Mouse (Mus musculus): ENCODE results near the gene Casz1. TPM values are rescaled to one million over a fixed set of nuclear protein-coding genes. Genes with fewer than 3 reads are reported as not detected.

Gene Casz1
- polyA plus RNA-seq, 1 experiment, result 120 TPM

GRCm38 (mm10) chr4:148984701-148985540 lies 180.7 kb downstream of the Casz1 start:
- peaks cover 16% of the 10 kb centered on the region for H3K36me3 ChIP-seq (ENCODE audit: control insufficient read depth, insufficient read depth, low read length)
- H3K27me3 ChIP-seq (ENCODE audit: control insufficient read depth, insufficient read depth, low read length), result no peaks in the 10 kb centered on the region
- no peak overlapping the region for H3K27ac ChIP-seq (ENCODE audit: insufficient read depth, low read depth, low read length)
- TF ChIP-seq POLR2A (IDR thresholded peaks at IDR 0.05; ENCODE audit: low read depth, low read length) (no peak), CTCF (IDR thresholded peaks at IDR 0.05; ENCODE audit: extremely low read depth, insufficient read length, insufficient replicate concordance, low read depth, low read length) (no peak)
- WGBS, result 90% methylated on average over 19 of the region's 19 CpGs
- no peaks in the 10 kb centered on the region for H3K4me1 ChIP-seq (ENCODE audit: control insufficient read depth, insufficient read depth, insufficient read length, low read length)
- no peak overlapping the region for H3K4me3 ChIP-seq (ENCODE audit: low read depth, low read length)

- Histone ChIP-seq H3K36me3 (ENCODE audit: control insufficient read depth, insufficient read depth, low read length) (peaks cover 16% of the 10 kb centered on the region), H3K27ac (ENCODE audit: insufficient read depth, low read depth, low read length) (no peak overlapping the region), H3K4me1 (ENCODE audit: control insufficient read depth, insufficient read depth, insufficient read length, low read length) (no peaks in the 10 kb centered on the region), H3K27me3 (ENCODE audit: control insufficient read depth, insufficient read depth, low read length) (no peaks in the 10 kb centered on the region), H3K4me3 (ENCODE audit: low read depth, low read length) (no peak overlapping the region)
- 76% methylated on average over 24 of the region's 24 CpGs for WGBS
- no peak for TF ChIP-seq POLR2A (IDR thresholded peaks at IDR 0.05; ENCODE audit: low read depth, low read length)
- TF ChIP-seq CTCF (IDR thresholded peaks at IDR 0.05; ENCODE audit: extremely low read depth, insufficient read length, insufficient replicate concordance, low read depth, low read length), result no peak
Measured at GRCm38 (mm10) chr4:148985541-148986476, 181.6 kb downstream of the Casz1 start.

GRCm38 (mm10) chr4:148990038-148990437 lies 185.8 kb downstream of the Casz1 start:
- 67% methylated on average over 2 of the region's 2 CpGs for WGBS
- Histone ChIP-seq H3K27me3 (ENCODE audit: control insufficient read depth, insufficient read depth, low read length) (no peaks in the 10 kb centered on the region), H3K27ac (ENCODE audit: insufficient read depth, low read depth, low read length) (no peak overlapping the region), H3K4me3 (ENCODE audit: low read depth, low read length) (no peak overlapping the region), H3K36me3 (ENCODE audit: control insufficient read depth, insufficient read depth, low read length) (peaks cover 2% of the 10 kb centered on the region; the same call in 1 of the 2 replicates), H3K4me1 (ENCODE audit: control insufficient read depth, insufficient read depth, insufficient read length, low read length) (no peaks in the 10 kb centered on the region)
- TF ChIP-seq POLR2A (IDR thresholded peaks at IDR 0.05; ENCODE audit: low read depth, low read length), result no peak
- TF ChIP-seq CTCF (IDR thresholded peaks at IDR 0.05; ENCODE audit: extremely low read depth, insufficient read length, insufficient replicate concordance, low read depth, low read length), result no peak

GRCm38 (mm10) chr4:148993948-148994347 lies 189.7 kb downstream of the Casz1 start:
- Histone ChIP-seq H3K27me3 (ENCODE audit: control insufficient read depth, insufficient read depth, low read length) (no peaks in the 10 kb centered on the region), H3K36me3 (ENCODE audit: control insufficient read depth, insufficient read depth, low read length) (peaks cover 2% of the 10 kb centered on the region; the same call in 1 of the 2 replicates), H3K4me3 (ENCODE audit: low read depth, low read length) (no peak overlapping the region), H3K4me1 (ENCODE audit: control insufficient read depth, insufficient read depth, insufficient read length, low read length) (no peaks in the 10 kb centered on the region), H3K27ac (ENCODE audit: insufficient read depth, low read depth, low read length) (no peak overlapping the region)
- WGBS, result 53% methylated on average over 5 of the region's 5 CpGs
- TF ChIP-seq CTCF (IDR thresholded peaks at IDR 0.05; ENCODE audit: extremely low read depth, insufficient read length, insufficient replicate concordance, low read depth, low read length) (no peak), POLR2A (IDR thresholded peaks at IDR 0.05; ENCODE audit: low read depth, low read length) (no peak)

GRCm38 (mm10) chr4:149000746-149001145 lies 196.5 kb downstream of the Casz1 start:
- Histone ChIP-seq H3K36me3 (ENCODE audit: control insufficient read depth, insufficient read depth, low read length) (peaks cover 2% of the 10 kb centered on the region; the same call in 1 of the 2 replicates), H3K27ac (ENCODE audit: insufficient read depth, low read depth, low read length) (no peak overlapping the region), H3K4me3 (ENCODE audit: low read depth, low read length) (no peak overlapping the region), H3K27me3 (ENCODE audit: control insufficient read depth, insufficient read depth, low read length) (no peaks in the 10 kb centered on the region), H3K4me1 (ENCODE audit: control insufficient read depth, insufficient read depth, insufficient read length, low read length) (peaks cover 2% of the 10 kb centered on the region)
- WGBS, result 96% methylated on average over 6 of the region's 6 CpGs
- TF ChIP-seq POLR2A (IDR thresholded peaks at IDR 0.05; ENCODE audit: low read depth, low read length) (no peak), CTCF (IDR thresholded peaks at IDR 0.05; ENCODE audit: extremely low read depth, insufficient read length, insufficient replicate concordance, low read depth, low read length) (no peak)

GRCm38 (mm10) chr4:149001515-149001914 lies 197.3 kb downstream of the Casz1 start:
- no peak overlapping the region for H3K27ac ChIP-seq (ENCODE audit: insufficient read depth, low read depth, low read length)
- no peaks in the 10 kb centered on the region for H3K27me3 ChIP-seq (ENCODE audit: control insufficient read depth, insufficient read depth, low read length)
- H3K4me1 ChIP-seq (ENCODE audit: control insufficient read depth, insufficient read depth, insufficient read length, low read length), result peaks cover 2% of the 10 kb centered on the region
- WGBS, result 78% methylated on average over 5 of the region's 5 CpGs
- H3K4me3 ChIP-seq (ENCODE audit: low read depth, low read length), result no peak overlapping the region
- H3K36me3 ChIP-seq (ENCODE audit: control insufficient read depth, insufficient read depth, low read length), result peaks cover 2% of the 10 kb centered on the region; the same call in 1 of the 2 replicates
- TF ChIP-seq POLR2A (IDR thresholded peaks at IDR 0.05; ENCODE audit: low read depth, low read length), result no peak
- no peak for TF ChIP-seq CTCF (IDR thresholded peaks at IDR 0.05; ENCODE audit: extremely low read depth, insufficient read length, insufficient replicate concordance, low read depth, low read length)

Measured in small intestine, adult 2 months (tissue).